Mouse (Mus musculus) CH12.LX (cell line): ENCODE measurements around the gene Sema6d.

Experiments used
- CHD1 ChIP-seq: IDR thresholded peaks from 2 replicates; pipeline ENCODE4 v1.6.1; 2012; ENCODE audit warnings: low read depth, low read length, improper control_type of control experiment, inconsistent platforms
- CTCF ChIP-seq, 2 experiments: IDR thresholded peaks in 1 of 2; conservative IDR thresholded peaks in 1 of 2; 2 replicates each; pipeline ENCODE4 v1.5.1; 2011 to 2012; ENCODE audit warnings: low read depth in 2 of 2, low read length in 2 of 2, improper control_type of control experiment in 1 of 2, inconsistent platforms in 1 of 2, mild to moderate bottlenecking in 1 of 2, moderate library complexity in 1 of 2
- E2F4 ChIP-seq: IDR thresholded peaks from 2 replicates; pipeline ENCODE4 v1.6.1; 2011; ENCODE audit warnings: low read depth, low read length, improper control_type of control experiment; ENCODE audit not compliant: insufficient replicate concordance
- GABPA ChIP-seq: IDR thresholded peaks from 2 replicates; pipeline ENCODE4 v1.6.1; 2012; ENCODE audit warnings: low read depth, low read length, improper control_type of control experiment, inconsistent platforms; ENCODE audit not compliant: insufficient replicate concordance
- MAFK ChIP-seq: IDR thresholded peaks from 2 replicates; pipeline ENCODE4 v1.6.1; 2011; ENCODE audit warnings: low read length, improper control_type of control experiment; ENCODE audit not compliant: insufficient replicate concordance
- POLR2A ChIP-seq: IDR thresholded peaks from 2 replicates; pipeline ENCODE4 v1.6.1; 2011; ENCODE audit warnings: low read depth, mild to moderate bottlenecking, improper control_type of control experiment, low read length
- ZKSCAN1 ChIP-seq: IDR thresholded peaks from 2 replicates; pipeline ENCODE4 v1.6.1; 2012; ENCODE audit warnings: low read depth, inconsistent platforms, low read length, improper control_type of control experiment, borderline replicate concordance

DNA sequence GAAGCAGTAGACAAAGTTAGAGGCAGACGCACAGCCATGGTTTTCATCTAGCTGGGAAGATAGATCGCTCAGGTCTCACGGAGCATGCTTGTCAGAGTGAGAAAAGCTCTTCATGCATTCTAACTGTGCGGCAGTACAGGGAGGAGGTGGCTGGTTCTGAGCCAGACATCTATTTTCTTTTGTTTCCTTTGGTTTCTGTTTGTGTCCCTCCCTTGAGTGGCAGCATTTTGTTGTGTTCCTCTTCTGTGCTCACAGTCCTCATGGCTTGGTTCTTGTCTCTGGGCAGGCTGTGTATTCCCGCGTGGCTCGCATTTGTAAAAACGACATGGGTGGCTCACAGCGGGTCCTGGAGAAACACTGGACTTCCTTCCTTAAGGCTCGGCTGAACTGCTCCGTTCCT is 567.6 kb downstream of the Sema6d start:
- TF ChIP-seq ZKSCAN1 (no peak), MAFK (no peak), CTCF (conservative IDR thresholded peaks at IDR 0.05 in 1 of 2, IDR thresholded peaks at IDR 0.05 in 1 of 2; ENCODE audit: low read depth in 2 of 2, low read length in 2 of 2) (no peak), POLR2A (no peak), GABPA (no peak), CHD1 (no peak), E2F4 (no peak)
